Mouse (Mus musculus) heart, adult 2 months (tissue): ENCODE measurements at regions not wholly inside any gene's neighbourhood (a gene's known extent, or its start where the extent isn't known, plus 50 kb on each side); places are given as distances from the start of the nearest gene placed in this dataset.

Experiments
- CTCF ChIP-seq: fragments of 200-600 bp; IDR thresholded peaks from 2 replicates; pipeline ENCODE4 v1.8.1; 2022; ENCODE audit warnings: antibody characterized with exemption, mild to moderate bottlenecking, moderate library complexity
- EP300 ChIP-seq: fragments of 200-500 bp; IDR thresholded peaks from 2 replicates; pipeline ENCODE4 v1.6.1; 2011; ENCODE audit warnings: low read depth, low read length, control low read depth; ENCODE audit not compliant: insufficient read depth
- POLR2A ChIP-seq: fragments of 200-500 bp; IDR thresholded peaks from 2 replicates; pipeline ENCODE4 v1.6.1; 2011; ENCODE audit warnings: mild to moderate bottlenecking, low read depth, low read length, control low read depth; ENCODE audit not compliant: insufficient read depth

- TF ChIP-seq POLR2A (no peak), CTCF (no peak), EP300 (no peak)
Measured at GRCm38 (mm10) chr17:16247681-16248080, 416.8 kb upstream of the Rgmb start.
